Mouse (Mus musculus): ENCODE measurements around the gene Nop9. TPM values are rescaled to one million over a fixed set of nuclear protein-coding genes. Genes with fewer than 3 reads are reported as not detected.

The Nop9 gene
- polyA plus RNA-seq, 1 experiment from 2014 or later, result 33.6 TPM

DNA sequence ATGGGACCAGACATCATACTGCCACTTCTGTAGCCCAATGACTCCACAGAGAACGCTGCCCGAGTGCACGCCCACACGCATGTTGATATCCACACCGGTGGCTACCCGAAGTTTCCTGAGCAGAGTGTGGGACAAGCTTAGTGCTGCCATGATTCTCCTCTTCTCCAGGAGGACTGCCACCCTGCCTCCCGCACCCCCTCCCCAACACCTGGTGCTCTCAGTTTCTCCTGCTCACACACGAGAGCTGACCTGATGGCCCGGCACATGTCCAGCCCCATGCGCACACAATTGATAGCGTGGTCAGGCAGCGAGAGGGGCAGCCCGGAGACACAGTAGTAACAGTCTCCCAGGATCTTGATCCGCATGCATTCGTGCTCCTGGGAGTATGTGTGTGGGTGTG is 33.2 kb downstream of the Nop9 start:
- Histone ChIP-seq H3K9me3 (ENCODE audit: control insufficient read depth, low read length) (no peaks in the 10 kb centered on the region), H3K4me2 (ENCODE audit: low read depth, low read length) (no peak overlapping the region), H3K4me1 (ENCODE audit: control insufficient read depth, insufficient read depth, low read length) (peaks cover 25% of the 10 kb centered on the region), H3K4me3 (ENCODE audit: low read length) (no peak overlapping the region), H3K9ac (ENCODE audit: low read depth, low read length) (no peak overlapping the region), H3K27ac (ENCODE audit: low read length) (no peak overlapping the region), H3K27me3 (replicated peaks; ENCODE audit: control insufficient read depth, insufficient read depth, low read length) (no peaks in the 10 kb centered on the region), H3K36me3 (ENCODE audit: control insufficient read depth, insufficient read depth, low read length) (no peaks in the 10 kb centered on the region)
- 92% methylated on average over 15 of the region's 15 CpGs for WGBS
- ATAC-seq, result no peak

DNA sequence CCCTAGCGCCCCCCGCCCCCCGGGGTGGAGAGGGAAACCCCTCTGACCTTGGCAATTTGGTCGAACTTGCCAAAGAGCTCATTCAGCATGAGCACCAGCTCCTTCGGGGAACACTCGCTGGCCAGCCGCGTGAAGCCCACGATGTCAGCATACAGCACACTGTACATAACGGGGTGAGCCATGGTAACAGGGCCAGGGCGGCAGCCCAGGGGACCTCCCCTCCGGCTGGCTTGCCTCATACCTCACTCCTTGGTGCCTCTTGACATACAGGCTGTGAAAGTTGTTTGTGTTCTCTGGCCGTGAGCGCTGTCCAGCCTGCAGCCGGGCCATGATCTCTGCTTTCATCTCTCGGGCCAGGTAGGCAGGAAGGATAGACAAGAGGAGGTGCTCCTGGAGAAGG is 34.2 kb downstream of the Nop9 start:
- no peaks in the 10 kb centered on the region for H3K9me3 ChIP-seq (ENCODE audit: control insufficient read depth, low read length)
- H3K36me3 ChIP-seq (ENCODE audit: control insufficient read depth, insufficient read depth, low read length), result no peaks in the 10 kb centered on the region
- H3K4me2 ChIP-seq (ENCODE audit: low read depth, low read length), result no peak overlapping the region
- no peak overlapping the region for H3K27ac ChIP-seq (ENCODE audit: low read length)
- H3K9ac ChIP-seq (ENCODE audit: low read depth, low read length), result no peak overlapping the region
- peaks cover 25% of the 10 kb centered on the region for H3K4me1 ChIP-seq (ENCODE audit: control insufficient read depth, insufficient read depth, low read length)
- no peak overlapping the region for H3K4me3 ChIP-seq (ENCODE audit: low read length)
- WGBS, result 60% methylated on average over 16 of the region's 16 CpGs
- no peaks in the 10 kb centered on the region for H3K27me3 ChIP-seq (replicated peaks; ENCODE audit: control insufficient read depth, insufficient read depth, low read length)
- ATAC-seq, result no peak

DNA sequence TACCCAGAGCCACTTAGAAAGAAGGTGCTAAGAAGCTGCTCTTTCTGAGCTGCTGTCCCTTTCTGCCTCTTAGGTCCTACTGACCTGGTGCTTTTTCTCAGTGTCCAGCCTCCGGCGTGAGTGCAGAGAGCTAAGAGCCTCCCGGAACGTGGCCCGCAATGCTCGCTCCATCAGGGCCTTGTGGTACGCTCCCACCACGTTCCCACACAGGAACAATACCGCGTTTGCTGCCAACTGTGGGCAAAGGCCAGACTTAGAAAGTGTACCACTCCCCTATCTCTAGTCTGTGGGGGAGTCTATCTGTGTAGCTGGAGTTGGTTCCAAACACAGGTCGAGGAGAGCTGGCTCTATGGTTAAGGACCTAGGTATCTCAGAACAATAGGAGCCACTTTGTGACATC is 35.2 kb downstream of the Nop9 start:
- H3K9ac ChIP-seq (ENCODE audit: low read depth, low read length), result no peak overlapping the region
- no peak overlapping the region for H3K27ac ChIP-seq (ENCODE audit: low read length)
- no peaks in the 10 kb centered on the region for H3K36me3 ChIP-seq (ENCODE audit: control insufficient read depth, insufficient read depth, low read length)
- no peaks in the 10 kb centered on the region for H3K9me3 ChIP-seq (ENCODE audit: control insufficient read depth, low read length)
- no peak overlapping the region for H3K4me2 ChIP-seq (ENCODE audit: low read depth, low read length)
- WGBS, result 82% methylated on average over 11 of the region's 11 CpGs
- peaks cover 25% of the 10 kb centered on the region for H3K4me1 ChIP-seq (ENCODE audit: control insufficient read depth, insufficient read depth, low read length)
- ATAC-seq, result no peak
- no peak overlapping the region for H3K4me3 ChIP-seq (ENCODE audit: low read length)
- H3K27me3 ChIP-seq (replicated peaks; ENCODE audit: control insufficient read depth, insufficient read depth, low read length), result no peaks in the 10 kb centered on the region

DNA sequence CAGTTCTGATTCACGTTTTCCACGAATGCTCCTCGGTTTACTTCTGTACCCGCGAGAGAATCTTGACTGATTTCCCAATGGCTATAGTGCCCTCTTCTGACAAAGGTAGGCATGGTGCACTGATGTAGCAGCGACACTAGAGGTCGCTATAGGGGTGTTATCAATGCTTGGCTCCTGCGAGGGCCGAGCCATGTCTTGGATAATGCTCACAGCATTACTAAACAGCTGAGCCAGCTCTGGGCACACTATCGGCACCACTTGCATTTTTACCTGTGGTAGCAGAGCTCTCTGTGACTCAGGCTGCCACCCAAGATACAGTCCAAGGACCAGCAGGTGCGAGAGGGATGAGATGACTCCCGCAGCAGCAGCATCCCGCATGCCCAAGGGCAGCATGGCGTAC is 35.8 kb downstream of the Nop9 start:
- no peak overlapping the region; the same call in 1 of the 2 replicates for H3K4me3 ChIP-seq (ENCODE audit: low read length)

DNA sequence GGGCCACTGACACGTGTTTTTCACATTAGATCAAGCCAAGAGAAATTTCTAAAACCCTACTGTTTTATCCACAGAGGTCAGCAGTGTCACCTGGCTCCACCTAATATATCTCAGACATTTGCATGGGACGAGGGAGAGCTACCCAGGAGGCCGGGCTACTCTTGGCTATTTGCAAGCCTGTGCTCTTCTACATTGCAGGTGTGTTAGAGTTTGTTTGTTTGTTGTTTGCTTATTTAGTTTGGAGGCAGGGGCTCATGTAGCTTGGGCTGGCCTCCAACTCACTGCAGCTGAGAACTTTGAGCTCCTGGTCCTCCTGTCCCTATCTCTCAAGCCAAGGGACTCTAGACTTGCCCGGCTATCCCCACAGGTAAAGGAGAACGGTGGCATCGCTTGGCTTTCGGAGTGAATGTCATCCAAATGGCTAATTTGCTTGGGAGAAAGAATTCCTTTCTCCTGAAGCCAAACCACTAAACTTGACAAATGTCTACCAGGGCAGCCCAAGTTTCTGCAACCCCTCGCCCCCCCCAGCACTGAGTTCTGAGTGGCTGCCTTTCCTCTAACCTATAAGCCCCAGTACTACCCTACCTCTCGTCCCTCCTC is 37.0 kb downstream of the Nop9 start:
- Histone ChIP-seq H3K36me3 (ENCODE audit: control insufficient read depth, insufficient read depth, low read length) (no peaks in the 10 kb centered on the region), H3K4me2 (ENCODE audit: low read depth, low read length) (peak overlapping the region; percentile 60), H3K9me3 (ENCODE audit: control insufficient read depth, low read length) (no peaks in the 10 kb centered on the region), H3K4me3 (ENCODE audit: low read length) (peak overlapping the region; percentile 48), H3K27me3 (replicated peaks; ENCODE audit: control insufficient read depth, insufficient read depth, low read length) (no peaks in the 10 kb centered on the region), H3K4me1 (ENCODE audit: control insufficient read depth, insufficient read depth, low read length) (peaks cover 16% of the 10 kb centered on the region), H3K9ac (ENCODE audit: low read depth, low read length) (peak overlapping the region; percentile 36; the same call in 1 of the 2 replicates), H3K27ac (ENCODE audit: low read length) (0 out of 2 replicates have a peak overlapping the region, but pooled peaks have one; percentile 27)
- no peak for ATAC-seq
- WGBS, result 66% methylated on average over 9 of the region's 9 CpGs

More for the DNA sequence above, 35.8 kb downstream of the Nop9 start:
- Histone ChIP-seq H3K27ac (ENCODE audit: low read length) (no peak overlapping the region), H3K27me3 (replicated peaks; ENCODE audit: control insufficient read depth, insufficient read depth, low read length) (no peaks in the 10 kb centered on the region), H3K9me3 (ENCODE audit: control insufficient read depth, low read length) (no peaks in the 10 kb centered on the region), H3K4me2 (ENCODE audit: low read depth, low read length) (peak overlapping the region; percentile 42), H3K4me1 (ENCODE audit: control insufficient read depth, insufficient read depth, low read length) (peaks cover 25% of the 10 kb centered on the region), H3K9ac (ENCODE audit: low read depth, low read length) (no peak overlapping the region), H3K36me3 (ENCODE audit: control insufficient read depth, insufficient read depth, low read length) (no peaks in the 10 kb centered on the region)
- WGBS, result 17% methylated on average over 14 of the region's 14 CpGs
- peak; percentile 70 for ATAC-seq

DNA sequence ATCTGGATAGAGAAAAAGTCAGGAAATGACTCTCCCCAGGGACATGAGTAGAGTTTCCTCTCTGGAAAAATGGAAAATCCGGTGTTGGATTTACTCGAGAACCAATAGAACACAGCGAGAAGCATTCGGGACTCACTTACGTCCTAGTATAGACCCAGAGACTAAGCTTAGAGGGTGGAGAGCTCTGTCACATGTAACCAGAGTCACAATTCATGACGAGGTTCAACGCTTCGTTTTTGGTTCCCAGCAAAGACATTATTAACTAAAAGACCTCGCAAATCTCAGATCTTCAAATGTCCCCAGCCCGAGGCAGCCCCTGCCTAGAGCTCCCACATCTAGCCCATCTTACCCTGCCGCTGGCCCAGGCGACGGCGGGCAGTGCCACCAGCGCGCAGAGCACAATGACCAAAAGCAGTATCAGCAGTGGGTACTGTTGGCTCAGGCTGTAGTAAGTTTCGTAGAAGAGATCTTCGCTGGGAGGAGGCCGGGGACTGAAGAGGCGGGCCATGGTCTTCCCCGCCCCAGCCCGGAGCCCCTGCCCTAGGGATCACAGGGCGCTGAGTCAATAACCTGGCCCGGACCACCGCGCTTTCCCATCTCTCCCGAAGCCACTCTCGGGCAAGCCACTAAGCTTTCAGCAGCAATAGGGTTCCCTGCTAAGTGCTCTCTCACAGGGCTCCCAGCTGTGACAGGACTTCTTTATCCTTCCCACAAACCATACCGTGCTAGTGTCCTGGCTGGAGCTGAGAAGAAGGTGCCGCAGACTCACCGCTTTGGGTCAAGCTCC is 37.9 kb downstream of the Nop9 start:
- peak overlapping the region; percentile 60 for H3K4me2 ChIP-seq (ENCODE audit: low read depth, low read length)
- H3K4me3 ChIP-seq (ENCODE audit: low read length), result peak overlapping the region; percentile 48
- no peaks in the 10 kb centered on the region for H3K36me3 ChIP-seq (ENCODE audit: control insufficient read depth, insufficient read depth, low read length)
- no peaks in the 10 kb centered on the region for H3K27me3 ChIP-seq (replicated peaks; ENCODE audit: control insufficient read depth, insufficient read depth, low read length)
- H3K27ac ChIP-seq (ENCODE audit: low read length), result peak overlapping the region; percentile 69
- H3K4me1 ChIP-seq (ENCODE audit: control insufficient read depth, insufficient read depth, low read length), result peaks cover 17% of the 10 kb centered on the region
- peak overlapping the region; percentile 67 for H3K9ac ChIP-seq (ENCODE audit: low read depth, low read length)
- 9% methylated on average over 31 of the region's 31 CpGs for WGBS
- peak; percentile 35 for ATAC-seq
- H3K9me3 ChIP-seq (ENCODE audit: control insufficient read depth, low read length), result no peaks in the 10 kb centered on the region

DNA sequence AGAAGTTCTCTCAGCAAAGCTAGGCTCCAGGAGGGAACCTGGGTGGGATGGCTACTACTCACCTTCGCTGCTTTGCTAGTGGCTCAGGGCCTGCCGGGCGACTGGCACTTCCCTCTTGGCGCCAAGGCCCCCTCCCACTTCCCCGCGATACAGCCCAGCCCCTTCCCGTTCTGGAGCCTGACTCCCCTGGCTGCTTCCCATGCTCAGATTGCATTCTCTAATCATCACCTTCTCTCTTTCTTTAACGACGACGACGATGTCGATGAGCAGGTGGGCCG is 38.4 kb downstream of the Nop9 start, which contains the start of gene Adcy4:
Gene Adcy4, minus strand, starts transcription at position 138 of the 278 bp plus-strand sequence.
- Histone ChIP-seq H3K36me3 (ENCODE audit: control insufficient read depth, insufficient read depth, low read length) (no peaks in the 10 kb centered on the region), H3K4me2 (ENCODE audit: low read depth, low read length) (peak within 1 kb of the TSS; percentile 60), H3K9ac (ENCODE audit: low read depth, low read length) (peak within 1 kb of the TSS; percentile 67), H3K9me3 (ENCODE audit: control insufficient read depth, low read length) (no peaks in the 10 kb centered on the region), H3K27ac (ENCODE audit: low read length) (peak within 1 kb of the TSS; percentile 69), H3K4me1 (ENCODE audit: control insufficient read depth, insufficient read depth, low read length) (peaks cover 17% of the 10 kb centered on the region), H3K27me3 (replicated peaks; ENCODE audit: control insufficient read depth, insufficient read depth, low read length) (no peaks in the 10 kb centered on the region), H3K4me3 (ENCODE audit: low read length) (peak within 1 kb of the TSS; percentile 48)
- WGBS, result 15% methylated on average over 13 of the region's 13 CpGs
- ATAC-seq, result no peak

DNA sequence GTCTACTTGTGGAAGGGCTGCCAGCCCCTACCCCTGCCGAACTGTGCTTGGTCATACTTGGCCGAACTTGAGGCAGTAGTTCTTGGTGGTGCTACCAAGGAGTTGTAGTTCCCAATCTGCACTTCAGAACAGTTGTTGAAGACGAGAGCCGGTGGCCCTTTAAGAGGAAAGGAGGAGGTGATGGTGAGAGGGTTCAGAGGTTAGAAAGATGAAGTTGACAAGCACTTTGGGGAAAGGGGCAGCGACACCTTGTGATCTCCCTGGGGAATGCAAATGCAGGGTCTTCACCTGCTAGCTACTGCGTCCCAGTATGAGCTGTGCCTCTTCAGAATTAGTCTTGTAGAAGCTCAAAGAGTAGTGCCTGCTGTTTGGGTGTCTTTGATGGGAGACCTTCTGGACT is 39.7 kb downstream of the Nop9 start:
- H3K9ac ChIP-seq (ENCODE audit: low read depth, low read length), result no peak overlapping the region
- no peak overlapping the region for H3K27ac ChIP-seq (ENCODE audit: low read length)
- H3K27me3 ChIP-seq (replicated peaks; ENCODE audit: control insufficient read depth, insufficient read depth, low read length), result no peaks in the 10 kb centered on the region
- H3K4me3 ChIP-seq (ENCODE audit: low read length), result no peak overlapping the region
- H3K4me1 ChIP-seq (ENCODE audit: control insufficient read depth, insufficient read depth, low read length), result peaks cover 17% of the 10 kb centered on the region
- no peaks in the 10 kb centered on the region for H3K36me3 ChIP-seq (ENCODE audit: control insufficient read depth, insufficient read depth, low read length)
- no peak overlapping the region for H3K4me2 ChIP-seq (ENCODE audit: low read depth, low read length)
- 44% methylated on average over 6 of the region's 6 CpGs for WGBS
- H3K9me3 ChIP-seq (ENCODE audit: control insufficient read depth, low read length), result no peaks in the 10 kb centered on the region
- ATAC-seq, result no peak

DNA sequence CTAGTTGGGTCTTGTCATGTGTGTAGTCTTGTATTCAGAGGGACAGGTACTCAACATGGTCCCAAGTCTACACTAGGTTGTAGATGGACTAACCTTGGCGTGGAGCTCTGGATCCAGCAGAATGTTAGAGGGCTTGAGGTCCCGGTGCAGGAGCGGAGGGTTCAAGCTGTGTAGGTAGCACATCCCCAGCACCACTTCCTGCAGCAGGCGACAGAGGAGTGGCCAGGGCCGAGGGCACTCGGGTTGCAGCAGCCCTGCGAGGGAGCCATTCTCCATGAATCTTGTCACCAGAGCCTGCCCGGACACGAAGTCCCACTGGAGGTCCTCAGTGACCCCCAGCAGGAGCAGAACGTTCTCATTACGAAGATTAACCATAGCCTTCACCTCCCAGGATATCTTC is 42.2 kb downstream of the Nop9 start:
- H3K9ac ChIP-seq (ENCODE audit: low read depth, low read length), result peak overlapping the region; percentile 62; the same call in 1 of the 2 replicates
- WGBS, result 45% methylated on average over 11 of the region's 11 CpGs
- H3K36me3 ChIP-seq (ENCODE audit: control insufficient read depth, insufficient read depth, low read length), result no peaks in the 10 kb centered on the region
- peaks cover 8% of the 10 kb centered on the region for H3K4me1 ChIP-seq (ENCODE audit: control insufficient read depth, insufficient read depth, low read length)
- no peak overlapping the region for H3K27ac ChIP-seq (ENCODE audit: low read length)
- peak overlapping the region; percentile 74 for H3K4me2 ChIP-seq (ENCODE audit: low read depth, low read length)
- peak overlapping the region; percentile 55 for H3K4me3 ChIP-seq (ENCODE audit: low read length)
- ATAC-seq, result no peak
- no peaks in the 10 kb centered on the region for H3K27me3 ChIP-seq (replicated peaks; ENCODE audit: control insufficient read depth, insufficient read depth, low read length)
- H3K9me3 ChIP-seq (ENCODE audit: control insufficient read depth, low read length), result no peaks in the 10 kb centered on the region

Data from intestine, embryonic 16.5 days (tissue).